Mouse (Mus musculus): Measurements from ENCODE around the gene Tnnt1. TPM values are rescaled to one million over a fixed set of nuclear protein-coding genes. Genes with fewer than 3 reads are reported as not detected.
A peak's percentile ranks its signal among the peaks of the same experiment; 100 is the strongest.

Gene Tnnt1
- polyA plus RNA-seq, 2 experiments = 2.6 to 4.0 TPM

DNA sequence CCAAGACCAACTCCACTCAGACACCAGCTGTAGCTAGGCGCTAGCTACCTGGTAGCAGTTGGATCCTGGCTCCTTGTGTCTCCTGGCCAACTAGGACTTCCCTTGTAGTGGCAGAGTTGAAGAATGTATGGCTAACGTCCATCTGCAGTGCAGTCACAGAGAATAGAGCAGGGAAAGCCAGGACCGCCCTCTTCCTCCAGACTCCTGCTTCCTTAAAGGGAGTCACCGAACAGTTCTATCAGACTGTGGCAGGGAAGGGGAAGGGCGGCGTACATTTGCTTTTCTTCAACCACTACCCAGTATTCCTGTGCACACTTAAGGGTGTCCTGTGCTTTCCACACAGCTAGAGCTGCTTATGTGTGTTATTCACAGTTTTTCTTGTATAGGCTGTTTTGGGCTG is 24.9 kb downstream of the Tnnt1 start:
- no peak overlapping the region for H3K9ac ChIP-seq (replicated peaks)
- ATAC-seq (ENCODE audit: insufficient read depth) = no peak
- TF ChIP-seq EP300 (IDR thresholded peaks at IDR 0.05; ENCODE audit: low read depth) = no peak
- no peak for TF ChIP-seq CTCF (IDR thresholded peaks at IDR 0.05; ENCODE audit: low read depth)

DNA sequence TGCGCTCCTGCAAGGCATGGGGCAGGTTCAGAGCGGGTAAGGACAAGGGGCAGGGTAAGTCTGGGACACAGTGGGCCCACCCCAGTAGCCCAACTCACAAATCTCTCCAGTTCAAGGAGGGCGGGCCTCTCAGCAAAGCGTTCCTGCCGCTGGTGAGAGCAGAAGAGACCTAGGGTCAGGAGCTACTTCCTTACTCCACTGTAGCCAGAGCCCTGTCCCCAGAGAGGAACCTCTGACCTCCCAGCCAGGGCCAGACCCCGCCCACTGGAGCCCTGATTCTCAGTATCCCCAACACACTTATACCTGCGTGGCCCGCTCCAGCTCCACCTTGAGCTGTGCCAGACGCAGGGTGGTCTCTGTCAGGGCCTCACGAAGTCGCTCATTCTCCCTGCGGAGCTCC is 33.9 kb downstream of the Tnnt1 start:
- Histone ChIP-seq H3K9me3 (ENCODE audit: control insufficient read depth, low read length) (no peaks in the 10 kb centered on the region), H3K27ac (no peak overlapping the region), H3K4me3 (ENCODE audit: insufficient read depth in 1 of 2, low read depth in 2 of 2, low read length in 2 of 2) (no peak overlapping the region), H3K4me1 (replicated peaks; ENCODE audit: control insufficient read depth in 2 of 2, insufficient read depth in 2 of 2, low read length in 1 of 2) (no peaks in the 10 kb centered on the region), H3K27me3 (ENCODE audit: control insufficient read depth, insufficient read depth, low read length) (peaks cover 23% of the 10 kb centered on the region), H3K9ac (replicated peaks) (no peak overlapping the region), H3K4me2 (ENCODE audit: low read depth) (no peak overlapping the region), H3K36me3 (replicated peaks; ENCODE audit: control insufficient read depth, insufficient read depth, low read depth) (peaks cover 20% of the 10 kb centered on the region)
- ATAC-seq (ENCODE audit: insufficient read depth) = no peak
- DNase-seq (ENCODE audit: low read depth in 3 of 3, low spot score in 3 of 3) = no peak
- 78% methylated on average over 12 of the region's 12 CpGs for WGBS (ENCODE audit: insufficient replicate concordance)
- no peak for TF ChIP-seq EP300 (IDR thresholded peaks at IDR 0.05; ENCODE audit: low read depth)
- TF ChIP-seq CTCF (IDR thresholded peaks at IDR 0.05; ENCODE audit: low read depth) = no peak

More for the DNA sequence above, 24.9 kb downstream of the Tnnt1 start:
- no peak overlapping the region for H3K4me2 ChIP-seq (ENCODE audit: low read depth)
- DNase-seq (ENCODE audit: low read depth in 3 of 3, low spot score in 3 of 3) = no peak
- 49% methylated on average over 6 of the region's 6 CpGs for WGBS (ENCODE audit: insufficient replicate concordance)
- H3K27me3 ChIP-seq (ENCODE audit: control insufficient read depth, insufficient read depth, low read length) = no peaks in the 10 kb centered on the region
- no peak overlapping the region for H3K4me3 ChIP-seq (ENCODE audit: insufficient read depth in 1 of 2, low read depth in 2 of 2, low read length in 2 of 2)
- peaks cover 13 to 33% of the 10 kb centered on the region in 2 experiments for H3K4me1 ChIP-seq (replicated peaks; ENCODE audit: control insufficient read depth in 2 of 2, insufficient read depth in 2 of 2, low read length in 1 of 2)
- no peaks in the 10 kb centered on the region for H3K9me3 ChIP-seq (ENCODE audit: control insufficient read depth, low read length)
- no peak overlapping the region for H3K27ac ChIP-seq
- peaks cover 14% of the 10 kb centered on the region for H3K36me3 ChIP-seq (replicated peaks; ENCODE audit: control insufficient read depth, insufficient read depth, low read depth)

GRCm38 (mm10) chr7:4479674-4480073 is 36.5 kb downstream of the Tnnt1 start:
- Histone ChIP-seq H3K4me2 (ENCODE audit: low read depth) (no peak overlapping the region), H3K27me3 (ENCODE audit: control insufficient read depth, insufficient read depth, low read length) (peaks cover 25% of the 10 kb centered on the region), H3K9me3 (ENCODE audit: control insufficient read depth, low read length) (no peaks in the 10 kb centered on the region), H3K4me1 (replicated peaks; ENCODE audit: control insufficient read depth in 2 of 2, insufficient read depth in 2 of 2, low read length in 1 of 2) (no peaks in the 10 kb centered on the region), H3K4me3 (ENCODE audit: insufficient read depth in 1 of 2, low read depth in 2 of 2, low read length in 2 of 2) (no peak overlapping the region), H3K36me3 (replicated peaks; ENCODE audit: control insufficient read depth, insufficient read depth, low read depth) (peaks cover 20% of the 10 kb centered on the region), H3K27ac (no peak overlapping the region), H3K9ac (replicated peaks) (no peak overlapping the region)
- 46% methylated on average over 6 of the region's 6 CpGs for WGBS (ENCODE audit: insufficient replicate concordance)
- TF ChIP-seq CTCF (IDR thresholded peaks at IDR 0.05; ENCODE audit: low read depth) (peak; percentile 75), EP300 (IDR thresholded peaks at IDR 0.05; ENCODE audit: low read depth) (no peak)
- ATAC-seq (ENCODE audit: insufficient read depth) (no peak), DNase-seq (ENCODE audit: low read depth in 3 of 3, low spot score in 3 of 3) (no peak)

- no peak for ATAC-seq (ENCODE audit: insufficient read depth)
- no peak overlapping the region for H3K27ac ChIP-seq
- 7% methylated on average over 16 of the region's 16 CpGs for WGBS (ENCODE audit: insufficient replicate concordance)
Observed at GRCm38 (mm10) chr7:4478796-4479291, 37.3 kb downstream of the Tnnt1 start.

GRCm38 (mm10) chr7:4478021-4478795 is 38.0 kb downstream of the Tnnt1 start:
- no peak for TF ChIP-seq CTCF (IDR thresholded peaks at IDR 0.05; ENCODE audit: low read depth)
- no peak for TF ChIP-seq EP300 (IDR thresholded peaks at IDR 0.05; ENCODE audit: low read depth)
- peak; percentile 64 for ATAC-seq (ENCODE audit: insufficient read depth)

More at GRCm38 (mm10) chr7:4478796-4479291, 37.3 kb downstream of the Tnnt1 start:
- Histone ChIP-seq H3K36me3 (replicated peaks; ENCODE audit: control insufficient read depth, insufficient read depth, low read depth) (peaks cover 16% of the 10 kb centered on the region), H3K9me3 (ENCODE audit: control insufficient read depth, low read length) (no peaks in the 10 kb centered on the region), H3K27me3 (ENCODE audit: control insufficient read depth, insufficient read depth, low read length) (peaks cover 29% of the 10 kb centered on the region), H3K4me3 (ENCODE audit: insufficient read depth in 1 of 2, low read depth in 2 of 2, low read length in 2 of 2) (peak overlapping the region in 1 of 2 experiments; percentile 26; a peak in 2 of 4 replicates), H3K9ac (replicated peaks) (no peak overlapping the region), H3K4me1 (replicated peaks; ENCODE audit: control insufficient read depth in 2 of 2, insufficient read depth in 2 of 2, low read length in 1 of 2) (no peaks in the 10 kb centered on the region), H3K4me2 (ENCODE audit: low read depth) (peak overlapping the region; percentile 58)
- no peak for TF ChIP-seq CTCF (IDR thresholded peaks at IDR 0.05; ENCODE audit: low read depth)
- no peak for TF ChIP-seq EP300 (IDR thresholded peaks at IDR 0.05; ENCODE audit: low read depth)
- DNase-seq (ENCODE audit: low read depth in 3 of 3, low spot score in 3 of 3) = no peak

More at GRCm38 (mm10) chr7:4478021-4478795, 38.0 kb downstream of the Tnnt1 start:
- 3% methylated on average over 39 of the region's 39 CpGs for WGBS (ENCODE audit: insufficient replicate concordance)
- Histone ChIP-seq H3K4me1 (replicated peaks; ENCODE audit: control insufficient read depth in 2 of 2, insufficient read depth in 2 of 2, low read length in 1 of 2) (no peaks in the 10 kb centered on the region), H3K27ac (no peak overlapping the region), H3K4me2 (ENCODE audit: low read depth) (peak overlapping the region; percentile 58), H3K9ac (replicated peaks) (no peak overlapping the region), H3K27me3 (ENCODE audit: control insufficient read depth, insufficient read depth, low read length) (peaks cover 33% of the 10 kb centered on the region), H3K36me3 (replicated peaks; ENCODE audit: control insufficient read depth, insufficient read depth, low read depth) (peaks cover 10% of the 10 kb centered on the region), H3K4me3 (ENCODE audit: insufficient read depth in 1 of 2, low read depth in 2 of 2, low read length in 2 of 2) (peak overlapping the region; percentile 12 to 26; a peak in 2 of 4 replicates), H3K9me3 (ENCODE audit: control insufficient read depth, low read length) (no peaks in the 10 kb centered on the region)
- DNase-seq (ENCODE audit: low read depth in 3 of 3, low spot score in 3 of 3) = peak in 1 of 3 experiments; percentile 22

Data from liver, embryonic 14.5 days (tissue).